Mouse (Mus musculus) G1E (cell line): Measurements from ENCODE around the gene Sipa1l3. TPM values are rescaled to one million over a fixed set of nuclear protein-coding genes. Genes with fewer than 3 reads are reported as not detected.

Source experiments
- ATAC-seq: 2 replicates; pipeline ENCODE4 v1.8.0; 2016; ENCODE audit warnings: mild to moderate bottlenecking; ENCODE audit not compliant: insufficient number of reproducible peaks, poor library complexity, low FRiP score, severe bottlenecking; ENCODE audit errors: extremely low read depth
- DNase-seq: peaks from one replicate; pipeline ENCODE4 v3.0.0; 2012; ENCODE audit warnings: low spot score
- H3K27me3 ChIP-seq: 2 replicates; pipeline ENCODE4 v1.6.1; 2012; ENCODE audit warnings: mild to moderate bottlenecking, low read length, inconsistent platforms; ENCODE audit not compliant: insufficient read depth
- H3K36me3 ChIP-seq: replicated peaks from 2 replicates; pipeline ENCODE3; 2012; ENCODE audit warnings: mild to moderate bottlenecking, inconsistent platforms
- H3K4me1 ChIP-seq: 2 replicates; pipeline ENCODE4 v1.6.1; 2012; ENCODE audit warnings: low read depth, low read length, inconsistent platforms, mixed read lengths; ENCODE audit not compliant: insufficient read depth
- H3K4me3 ChIP-seq: 2 replicates; pipeline ENCODE4 v1.5.1; 2012; ENCODE audit warnings: low read depth, mild to moderate bottlenecking, inconsistent platforms, low read length, moderate library complexity, mixed read lengths
- H3K9me3 ChIP-seq: replicated peaks from 2 replicates; pipeline ENCODE4 v1.6.1; 2012; ENCODE audit warnings: inconsistent platforms
- CTCF ChIP-seq: IDR thresholded peaks from 2 replicates; pipeline ENCODE4 v1.5.1; 2012; ENCODE audit warnings: low read depth, low read length, inconsistent platforms, mixed read lengths
- GATA1 ChIP-seq: IDR thresholded peaks from 2 replicates; pipeline ENCODE4 v1.6.1; 2012; ENCODE audit warnings: borderline replicate concordance, low read length, inconsistent platforms, mixed read lengths
- GATA2 ChIP-seq: IDR thresholded peaks from 2 replicates; pipeline ENCODE4 v1.6.1; 2012; ENCODE audit warnings: low read depth, low read length, inconsistent platforms, borderline replicate concordance
- POLR2AphosphoS5 ChIP-seq: IDR thresholded peaks from 2 replicates; pipeline ENCODE4 v1.6.1; 2012; ENCODE audit warnings: low read depth, low read length, inconsistent platforms; ENCODE audit not compliant: insufficient replicate concordance
- TAL1 ChIP-seq: conservative IDR thresholded peaks from 2 replicates; pipeline ENCODE4 v1.6.1; 2012; ENCODE audit warnings: low read depth, low read length, inconsistent platforms, mixed read lengths
- polyA plus RNA-seq: library from polyadenylated mRNA; stranded (reverse); fragments of >175 nt; gene quantifications from 2 replicates; pipeline ENCODE4 v1.2.3, GENCODE M21; 2012
- total RNA-seq, 2 experiments: library from RNA; stranded (forward) in 1 of 2; stranded (reverse) in 1 of 2; fragments of 200-1000 nt in 1 of 2; fragments of >200 nt in 1 of 2; fragmentation: Nextera tagmentation in 1 of 2; gene quantifications; 2 replicates each; pipeline ENCODE4 v1.2.3; 2014 to 2017

Gene Sipa1l3
- total and polyA plus RNA-seq, 3 experiments, result 5.8 to 107 (median 49.6) TPM

DNA sequence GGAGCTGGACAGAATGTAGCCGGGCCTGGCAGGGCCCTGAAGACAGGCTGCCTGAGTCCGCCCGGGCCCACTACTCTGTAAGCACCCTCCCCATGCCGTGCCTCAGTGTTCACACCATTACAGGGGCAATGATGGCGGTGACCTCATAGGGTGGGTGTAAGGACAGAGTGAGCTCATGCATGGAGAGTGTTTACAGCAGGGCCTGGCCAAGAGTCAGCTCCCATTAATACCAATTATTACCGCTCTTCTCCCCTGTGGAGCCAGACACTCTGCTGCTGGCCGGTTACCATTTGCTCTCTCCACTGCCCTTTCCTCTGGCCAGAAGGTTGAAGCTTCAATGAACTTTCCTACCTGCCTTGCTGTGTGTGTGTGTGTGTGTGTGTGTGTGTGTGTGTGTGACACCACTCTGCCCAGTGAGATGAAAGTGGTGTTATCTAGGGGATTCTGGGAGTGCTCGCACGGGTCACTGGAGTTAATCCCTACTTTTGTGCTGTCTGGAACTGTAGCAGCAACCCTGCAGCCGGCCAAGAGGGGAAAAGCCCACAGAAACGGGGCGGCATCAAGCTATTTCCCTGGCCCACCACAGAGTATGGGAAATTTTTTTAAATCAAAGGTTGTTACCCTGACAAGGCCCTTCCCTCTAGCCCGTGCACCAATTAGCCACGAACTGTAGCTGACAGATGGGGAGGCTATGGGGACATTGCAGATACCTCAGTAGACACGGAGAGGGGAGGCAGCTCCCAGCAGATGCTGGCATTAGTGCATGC is 86.1 kb downstream of the Sipa1l3 start:
- Histone ChIP-seq H3K4me3 (no peak overlapping the region), H3K36me3 (peaks cover 57% of the 10 kb centered on the region), H3K4me1 (peaks cover 20% of the 10 kb centered on the region), H3K27me3 (no peaks in the 10 kb centered on the region), H3K9me3 (no peaks in the 10 kb centered on the region)
- DNase-seq, result no peak
- ATAC-seq, result no peak
- no peak for TF ChIP-seq GATA2

DNA sequence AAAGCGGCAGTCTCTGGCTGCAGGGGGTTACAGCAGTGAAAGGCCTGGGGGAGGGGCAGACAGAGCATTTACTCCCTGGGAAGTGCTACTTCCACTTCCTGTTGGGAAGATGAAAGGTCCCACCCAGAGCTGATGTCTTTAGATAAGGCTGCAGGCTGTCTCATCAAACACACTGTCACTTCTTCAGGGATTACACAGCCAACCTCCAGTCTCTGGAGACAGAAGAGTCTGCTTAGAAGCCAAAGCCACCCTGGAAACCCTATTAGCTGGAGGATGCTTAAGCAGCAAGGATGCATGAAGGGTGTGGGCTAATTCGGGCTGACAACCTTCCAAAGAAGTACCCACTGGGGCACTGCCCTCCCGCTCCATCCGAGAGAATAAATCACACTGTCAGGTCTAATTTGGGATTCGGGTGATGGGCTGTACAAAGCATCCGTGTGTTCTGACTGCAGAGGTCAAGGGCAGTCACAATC is 87.7 kb downstream of the Sipa1l3 start:
- no peak for DNase-seq
- Histone ChIP-seq H3K4me1 (peaks cover 20% of the 10 kb centered on the region), H3K9me3 (no peaks in the 10 kb centered on the region), H3K4me3 (no peak overlapping the region), H3K27me3 (no peaks in the 10 kb centered on the region), H3K36me3 (peaks cover 59% of the 10 kb centered on the region)
- TF ChIP-seq GATA2 (no peak), CTCF (no peak), GATA1 (no peak), POLR2AphosphoS5 (no peak), TAL1 (no peak)
- no peak for ATAC-seq

DNA sequence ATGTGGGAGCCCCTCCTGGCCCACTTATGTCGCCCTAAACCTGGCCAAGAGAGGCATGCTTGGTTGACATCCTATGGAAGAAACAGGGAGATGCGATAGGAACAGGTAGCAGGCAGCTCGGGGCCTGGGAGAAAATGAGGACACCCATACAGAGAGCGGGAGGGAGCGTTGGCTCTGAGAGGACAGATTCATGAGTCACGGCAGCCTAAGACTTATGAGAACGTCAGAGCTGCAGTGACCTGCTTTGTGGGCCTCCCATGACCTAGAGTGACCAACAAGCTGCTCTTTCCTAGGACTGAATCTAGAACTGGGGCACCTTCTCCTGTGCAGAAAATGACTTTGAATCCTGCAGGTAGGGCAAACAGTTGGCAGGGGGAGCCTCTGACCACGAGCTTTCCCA is 92.4 kb downstream of the Sipa1l3 start:
- peaks cover 17% of the 10 kb centered on the region for H3K4me1 ChIP-seq

DNA sequence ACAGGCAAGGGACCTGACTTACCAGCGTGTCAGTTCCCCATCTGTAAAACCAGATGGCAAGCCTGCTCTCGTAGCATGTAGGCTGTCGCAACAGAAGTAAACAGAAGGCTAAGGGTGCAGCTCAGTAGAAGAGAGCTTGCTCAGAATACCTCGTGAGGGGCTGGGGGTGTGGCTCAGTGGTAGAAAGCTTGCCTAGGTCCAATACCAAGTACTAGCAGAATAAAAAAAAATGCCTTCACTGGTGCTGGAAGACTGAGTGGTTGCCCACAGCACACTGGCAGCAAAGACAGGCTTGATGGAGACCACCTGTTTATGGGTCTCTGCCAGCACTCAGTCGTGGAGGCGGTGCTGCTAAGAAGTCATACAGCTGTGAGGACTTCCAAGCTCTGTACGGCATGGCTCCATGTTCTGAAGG is 93.0 kb downstream of the Sipa1l3 start:
- no peaks in the 10 kb centered on the region for H3K9me3 ChIP-seq
- H3K4me3 ChIP-seq, result no peak overlapping the region
- H3K36me3 ChIP-seq, result peaks cover 46% of the 10 kb centered on the region
- H3K27me3 ChIP-seq, result no peaks in the 10 kb centered on the region
- ATAC-seq (no peak), DNase-seq (no peak)
- TF ChIP-seq CTCF, result no peak
- TF ChIP-seq TAL1, result no peak
- no peak for TF ChIP-seq POLR2AphosphoS5
- no peak for TF ChIP-seq GATA2
- TF ChIP-seq GATA1, result no peak
- H3K4me1 ChIP-seq, result peaks cover 11% of the 10 kb centered on the region

More for the DNA sequence above, 92.4 kb downstream of the Sipa1l3 start:
- Histone ChIP-seq H3K9me3 (no peaks in the 10 kb centered on the region), H3K27me3 (no peaks in the 10 kb centered on the region), H3K36me3 (peaks cover 42% of the 10 kb centered on the region), H3K4me3 (no peak overlapping the region)
- ATAC-seq (no peak), DNase-seq (no peak)
- TF ChIP-seq TAL1, result no peak
- TF ChIP-seq GATA1, result no peak
- TF ChIP-seq GATA2, result no peak
- no peak for TF ChIP-seq CTCF
- TF ChIP-seq POLR2AphosphoS5, result no peak

DNA sequence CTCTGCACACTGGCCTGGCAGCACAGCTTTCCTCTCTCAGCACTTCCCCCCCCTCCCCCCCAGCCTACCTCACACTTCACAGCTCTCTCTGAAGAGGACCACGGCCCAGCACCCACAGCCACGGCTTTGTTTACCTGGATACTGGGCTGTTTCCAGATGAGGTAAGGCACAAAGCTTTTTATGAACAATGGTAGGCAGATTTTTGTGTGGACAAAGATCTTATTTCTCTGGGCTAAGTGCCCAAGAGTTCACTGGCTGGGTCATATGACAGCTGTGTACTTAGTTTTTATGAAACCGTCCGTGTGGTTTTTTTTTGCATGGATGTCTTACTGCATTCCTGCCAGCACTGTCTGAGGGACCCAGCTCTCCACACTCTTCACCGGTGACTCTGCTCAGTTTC is 93.8 kb downstream of the Sipa1l3 start:
- TF ChIP-seq POLR2AphosphoS5, result no peak
- TF ChIP-seq TAL1, result no peak
- TF ChIP-seq GATA1, result no peak
- DNase-seq (no peak), ATAC-seq (no peak)
- Histone ChIP-seq H3K27me3 (no peaks in the 10 kb centered on the region), H3K4me1 (peaks cover 9% of the 10 kb centered on the region), H3K36me3 (peaks cover 43% of the 10 kb centered on the region), H3K4me3 (no peak overlapping the region), H3K9me3 (no peaks in the 10 kb centered on the region)

DNA sequence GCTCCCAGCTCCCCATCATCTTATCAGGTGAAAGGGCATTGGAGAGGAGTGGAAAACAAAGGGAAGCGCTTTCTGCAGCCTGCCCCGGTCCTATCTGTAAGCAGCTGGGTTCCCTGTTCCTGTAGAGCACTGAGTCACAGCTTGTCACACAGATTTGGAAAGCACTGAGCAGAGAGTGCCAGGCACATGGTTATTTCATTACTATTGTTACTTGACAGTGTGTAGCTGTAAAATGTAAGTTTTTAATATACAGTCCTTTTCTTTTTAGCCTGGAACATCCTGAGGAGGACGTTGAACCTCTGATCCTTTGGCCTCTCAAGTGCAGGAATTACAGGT is 96.6 kb downstream of the Sipa1l3 start:
- ATAC-seq (no peak), DNase-seq (no peak)
- Histone ChIP-seq H3K4me1 (peaks cover 8% of the 10 kb centered on the region), H3K9me3 (no peaks in the 10 kb centered on the region), H3K27me3 (no peaks in the 10 kb centered on the region), H3K36me3 (peaks cover 39% of the 10 kb centered on the region), H3K4me3 (no peak overlapping the region)
- TF ChIP-seq GATA1, result no peak
- no peak for TF ChIP-seq GATA2
- no peak for TF ChIP-seq CTCF
- TF ChIP-seq POLR2AphosphoS5, result no peak
- no peak for TF ChIP-seq TAL1

DNA sequence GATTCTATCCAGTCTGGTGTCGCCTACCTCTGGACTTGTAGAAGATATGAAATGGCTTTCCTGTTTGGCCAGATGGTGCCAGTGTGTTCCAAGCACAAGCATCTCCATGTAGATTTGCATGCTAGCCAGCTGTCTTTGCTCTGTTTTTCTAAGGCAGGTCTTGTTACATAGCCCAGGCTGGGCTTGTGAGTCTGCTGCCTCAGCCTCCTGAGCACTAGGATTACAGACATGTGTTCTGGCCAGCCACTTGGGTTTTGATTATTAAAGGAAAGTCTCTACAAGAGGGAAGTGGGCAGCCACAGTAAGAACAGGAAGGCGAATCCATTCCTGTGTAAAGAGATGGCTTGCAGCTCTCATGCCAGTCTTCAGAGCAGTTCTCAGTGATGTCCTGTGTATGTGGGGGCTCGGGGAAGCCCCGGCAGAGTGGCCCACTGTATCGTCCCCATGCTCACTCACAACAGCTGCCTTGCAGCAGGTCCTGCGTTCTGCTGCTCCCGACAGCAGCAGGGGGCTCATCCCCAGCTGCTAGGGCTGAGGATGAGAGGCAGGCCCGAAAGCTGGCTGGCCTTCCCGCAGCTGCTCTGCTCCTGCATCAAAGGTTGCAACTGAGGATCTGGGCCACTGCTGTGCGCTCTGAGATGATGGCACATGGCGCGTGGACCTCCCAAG is 97.1 kb downstream of the Sipa1l3 start:
- TF ChIP-seq CTCF (no peak), POLR2AphosphoS5 (no peak), GATA2 (no peak), GATA1 (no peak), TAL1 (no peak)
- Histone ChIP-seq H3K4me3 (no peak overlapping the region), H3K4me1 (peaks cover 8% of the 10 kb centered on the region), H3K9me3 (no peaks in the 10 kb centered on the region), H3K27me3 (no peaks in the 10 kb centered on the region), H3K36me3 (peaks cover 39% of the 10 kb centered on the region)
- ATAC-seq, result no peak
- no peak for DNase-seq
